Mouse (Mus musculus): ENCODE measurements around the gene Slitrk1.

The Slitrk1 gene

GRCm38 (mm10) chr14:108913714-108914263 is at the start of gene Slitrk1:
TSS of gene Slitrk1 (minus strand) at chr14:108914158.
- DNase-seq (ENCODE audit: low read depth) = no peak

DNA sequence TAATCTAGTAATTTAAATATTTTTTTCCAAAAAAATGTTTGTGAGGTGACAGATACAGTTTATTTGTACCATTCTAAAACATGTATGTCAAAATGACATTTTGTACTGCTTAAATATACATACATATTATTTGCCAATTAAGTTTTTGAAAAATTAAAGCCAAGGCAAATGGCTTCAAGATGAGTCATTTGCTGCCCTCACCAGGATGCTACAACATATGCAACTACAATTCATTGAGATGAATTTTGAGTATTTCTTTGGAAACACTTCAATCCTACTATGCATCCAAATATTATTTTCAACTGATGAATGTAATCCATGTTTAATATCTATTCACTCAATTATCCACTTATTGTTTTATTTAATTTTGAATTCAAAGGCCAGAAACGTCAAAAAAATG is 21.8 kb upstream of the Slitrk1 start:
- no peak for DNase-seq (ENCODE audit: low read depth)

- no peak for DNase-seq (ENCODE audit: low read depth)
Measured at GRCm38 (mm10) chr14:108914336-108914735, 378 bp upstream of the Slitrk1 start.

GRCm38 (mm10) chr14:108912876-108913490 is 975 bp downstream of the Slitrk1 start:
- DNase-seq (ENCODE audit: low read depth) = no peak

DNA sequence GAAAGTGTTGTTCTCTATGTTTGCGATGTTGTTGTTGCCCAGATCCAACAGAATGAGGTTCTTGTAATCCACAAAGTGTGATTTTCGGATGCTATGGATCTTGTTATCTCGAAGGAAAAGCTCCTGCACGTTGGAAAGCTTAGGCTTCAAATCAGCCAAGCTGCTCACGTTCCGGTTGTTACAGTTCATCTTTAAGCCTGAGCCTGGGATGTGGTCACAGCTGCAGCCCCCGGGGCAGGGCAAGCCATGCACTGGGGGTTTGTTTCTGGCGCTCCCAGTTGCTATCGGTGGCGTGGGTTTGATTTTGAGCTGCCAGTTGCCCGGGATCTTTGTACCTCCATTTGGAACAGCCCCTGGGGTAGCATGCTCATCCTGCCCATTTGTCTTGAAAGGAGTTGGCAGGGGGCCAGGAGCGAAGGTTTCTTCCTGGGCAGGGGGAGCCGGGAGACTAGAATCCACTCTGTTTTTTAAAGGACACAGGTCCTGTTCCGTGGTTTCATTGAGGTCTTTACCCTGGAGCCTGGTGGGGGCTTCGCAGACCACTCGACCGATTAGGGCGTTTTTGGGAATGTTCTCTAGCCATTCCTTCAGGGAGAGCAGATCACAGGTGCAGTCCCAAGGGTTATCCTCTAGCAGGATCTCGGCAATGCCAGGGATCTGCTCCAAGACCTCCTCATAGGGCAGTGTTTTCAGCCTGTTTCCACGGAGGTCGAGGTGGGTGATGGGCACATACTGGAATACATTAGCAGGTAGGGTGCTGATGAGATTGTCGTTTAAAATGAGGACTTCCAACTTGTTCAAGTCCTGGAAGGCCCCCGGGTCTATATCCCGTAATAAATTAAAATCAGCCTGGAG is 1.7 kb downstream of the Slitrk1 start:
- DNase-seq (ENCODE audit: low read depth) = no peak

GRCm38 (mm10) chr14:108911138-108911841 is 2.7 kb downstream of the Slitrk1 start:
- DNase-seq (ENCODE audit: low read depth) = no peak

- no peak for DNase-seq (ENCODE audit: low read depth)
Measured at GRCm38 (mm10) chr14:108910449-108911137, 3.4 kb downstream of the Slitrk1 start.

DNA sequence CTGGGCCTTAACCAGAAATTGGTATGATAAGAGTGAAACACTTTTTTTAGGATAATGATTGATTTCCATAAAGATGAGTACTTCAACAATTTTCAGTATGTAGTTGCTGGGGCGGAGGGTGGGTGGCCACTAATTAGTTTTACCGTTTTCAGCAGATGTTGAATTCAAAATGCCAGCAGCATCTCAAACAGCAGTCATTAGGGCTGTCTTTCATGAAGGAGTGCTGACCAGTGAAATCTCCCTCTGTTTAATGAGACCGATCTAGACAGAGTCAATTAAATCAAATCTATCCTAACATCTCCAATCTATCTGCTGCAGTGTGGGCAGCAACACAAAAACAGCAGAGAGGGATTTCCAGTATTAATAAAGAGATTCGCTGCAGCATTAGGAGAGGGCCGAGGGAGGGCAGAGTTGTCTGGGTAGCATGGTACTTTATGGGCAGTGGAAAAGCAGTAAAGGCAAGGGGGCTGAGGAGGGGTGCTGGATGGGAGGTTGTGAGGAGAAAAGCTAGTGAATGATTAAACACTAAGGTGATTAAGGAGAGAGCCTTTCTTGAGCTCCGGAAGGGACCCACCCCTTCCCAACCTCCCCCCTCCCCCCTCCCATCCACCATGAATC is 4.5 kb downstream of the Slitrk1 start:
- DNase-seq (ENCODE audit: low read depth) = no peak

DNA sequence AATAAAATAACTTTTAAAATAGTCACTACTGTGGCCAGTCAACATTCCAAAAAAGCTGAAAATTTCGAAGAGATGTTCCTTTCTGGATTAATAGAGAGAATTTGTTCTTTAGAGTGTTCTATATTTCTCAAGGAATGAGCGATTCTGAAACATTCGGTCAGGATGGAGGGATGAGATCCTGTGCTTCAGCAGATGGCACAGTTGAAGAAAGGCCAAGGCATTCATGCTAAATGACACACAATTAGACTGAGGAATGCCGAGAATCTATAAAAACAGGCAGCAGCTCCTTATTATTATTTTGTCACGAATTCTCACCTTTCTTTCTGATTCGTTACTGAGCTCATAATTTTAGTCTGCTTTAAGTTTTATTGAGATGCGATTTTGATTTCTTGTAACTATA is 15.4 kb downstream of the Slitrk1 start:
- DNase-seq (ENCODE audit: low read depth) = no peak

- DNase-seq (ENCODE audit: low read depth) = no peak
Measured at GRCm38 (mm10) chr14:108895456-108895855, 18.5 kb downstream of the Slitrk1 start.

DNA sequence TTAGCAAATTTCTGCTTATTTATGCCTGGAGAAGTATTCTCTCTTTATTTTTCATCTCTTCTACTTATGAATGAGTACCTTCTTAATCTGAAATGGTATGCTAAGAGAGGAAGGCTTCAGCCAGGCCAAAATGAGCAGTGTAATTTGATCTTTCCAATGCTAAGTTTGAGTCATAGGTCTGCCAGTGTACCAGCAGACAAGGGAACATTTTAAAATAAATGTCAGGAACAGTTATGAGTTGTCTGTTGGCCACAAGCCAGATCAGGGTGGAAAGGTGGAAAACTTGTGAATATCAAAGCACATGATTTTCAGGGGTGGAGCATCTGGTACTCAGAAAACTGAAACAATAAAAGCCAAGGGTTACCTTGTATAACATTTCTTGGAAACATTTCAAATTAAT is 46.1 kb downstream of the Slitrk1 start:
- DNase-seq (ENCODE audit: low read depth) = peak; percentile 1

DNA sequence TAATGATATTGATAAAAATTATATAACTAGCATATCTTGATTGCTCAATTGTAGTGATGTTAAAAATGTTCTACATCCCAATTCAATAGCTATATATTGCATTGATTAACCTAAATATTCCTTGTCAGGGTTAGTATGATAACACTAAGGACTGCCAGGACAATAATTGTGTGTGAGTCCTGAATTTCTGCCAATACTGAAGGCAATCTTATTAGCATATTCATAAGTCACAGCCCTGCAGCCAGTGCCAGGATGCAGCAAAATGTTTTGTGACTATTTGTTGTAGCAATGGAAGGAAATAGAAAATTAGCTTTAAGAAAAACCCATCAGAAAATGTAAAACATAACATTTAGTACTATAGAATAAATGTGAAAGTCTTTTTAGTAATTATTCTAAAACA is 49.3 kb downstream of the Slitrk1 start:
- DNase-seq (ENCODE audit: low read depth) = no peak

DNA sequence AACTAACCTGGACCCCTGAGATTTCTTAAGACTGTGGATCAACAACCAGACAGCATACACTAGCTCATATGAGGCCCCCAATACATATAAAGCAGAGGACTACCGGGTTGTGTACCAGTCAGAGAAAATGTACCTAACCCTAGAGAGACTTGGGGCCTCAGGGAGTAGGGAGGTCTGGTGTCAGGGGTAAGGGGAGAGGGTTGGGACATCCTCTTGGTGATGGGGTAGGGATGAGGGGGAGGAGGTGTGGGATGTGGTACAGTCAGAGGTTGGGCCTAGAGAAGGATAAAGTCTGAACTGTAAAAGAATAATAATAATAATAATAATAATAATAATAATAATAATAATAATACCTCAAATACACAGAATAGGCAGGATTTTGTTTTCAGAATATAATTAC is 54.6 kb downstream of the Slitrk1 start:
- no peak for DNase-seq (ENCODE audit: low read depth)

Measured in NIH3T3 (cell line).